Mouse (Mus musculus) ES-E14 (cell line): ENCODE measurements at regions not wholly inside any gene's neighbourhood (a gene's known extent, or its start where the extent isn't known, plus 50 kb on each side); places are given as distances from the start of the nearest gene placed in this dataset.

Experiments used
- DNase-seq: peaks from one replicate; pipeline ENCODE4 v3.0.0-alpha.2; 2013; ENCODE audit warnings: low read depth, low spot score
- H3K27ac ChIP-seq: 2 replicates; pipeline ENCODE4 v1.5.1; 2012; ENCODE audit warnings: low read depth, mild to moderate bottlenecking, low read length, moderate library complexity, mixed read lengths; ENCODE audit not compliant: poor library complexity, insufficient read depth, severe bottlenecking
- H3K36me3 ChIP-seq: 2 replicates; pipeline ENCODE4 v1.6.1; 2012; ENCODE audit warnings: mild to moderate bottlenecking, low read length, moderate library complexity, mixed read lengths; ENCODE audit not compliant: control insufficient read depth, poor library complexity, insufficient read depth, severe bottlenecking
- H3K4me1 ChIP-seq, 2 experiments: fragments of 150-350 bp in 1 of 2; sonication (generic) in 1 of 2; 2 replicates each; pipeline ENCODE4 v1.6.1; 2012; ENCODE audit warnings: low read length in 2 of 2, mild to moderate bottlenecking in 1 of 2, mixed read lengths in 1 of 2; ENCODE audit not compliant: control insufficient read depth in 2 of 2, insufficient read depth in 2 of 2, poor library complexity in 1 of 2
- H3K4me3 ChIP-seq, 2 experiments: fragments of 150-350 bp in 1 of 2; sonication (generic) in 1 of 2; 2 replicates each; pipeline ENCODE4 v1.5.1; 2012; ENCODE audit warnings: low read length in 2 of 2, low read depth in 1 of 2, mild to moderate bottlenecking in 1 of 2, mixed read lengths in 1 of 2; ENCODE audit not compliant: insufficient read depth in 1 of 2, poor library complexity in 1 of 2, severe bottlenecking in 1 of 2
- H3K9ac ChIP-seq: 2 replicates; pipeline ENCODE4 v1.6.1; 2012; ENCODE audit warnings: low read depth, mild to moderate bottlenecking, low read length, mixed read lengths; ENCODE audit not compliant: poor library complexity, insufficient read depth, severe bottlenecking
- H3K9me3 ChIP-seq: fragments of 150-350 bp; sonication (generic); 2 replicates; pipeline ENCODE4 v1.6.1; 2012; ENCODE audit warnings: low read depth, mild to moderate bottlenecking, low read length; ENCODE audit not compliant: control insufficient read depth, insufficient read depth
- CHD2 ChIP-seq: IDR thresholded peaks from 2 replicates; pipeline ENCODE4 v1.6.1; 2014; ENCODE audit warnings: mild to moderate bottlenecking, low read depth, low read length, inconsistent platforms
- HCFC1 ChIP-seq: IDR thresholded peaks from 2 replicates; pipeline ENCODE4 v1.6.1; 2012; ENCODE audit warnings: low read length, inconsistent platforms, borderline replicate concordance; ENCODE audit not compliant: insufficient read depth
- MAFK ChIP-seq: IDR thresholded peaks from 2 replicates; pipeline ENCODE4 v1.6.1; 2014; ENCODE audit warnings: mild to moderate bottlenecking, low read depth, low read length, inconsistent platforms; ENCODE audit not compliant: insufficient read depth
- ZC3H11A ChIP-seq: IDR thresholded peaks from 2 replicates; pipeline ENCODE4 v1.6.1; 2012; ENCODE audit warnings: low read depth, mild to moderate bottlenecking, inconsistent platforms, low read length, borderline replicate concordance
- ZNF384 ChIP-seq: IDR thresholded peaks from 2 replicates; pipeline ENCODE4 v1.6.1; 2012; ENCODE audit warnings: low read depth, low read length, inconsistent platforms
- in situ Hi-C, 2 experiments: fragments of 600-800 bp; cut with MboI; formaldehyde crosslinking; loops; one replicate each; pipeline ENCODE4 v1.15.1; 2025; ENCODE audit warnings: low sequenced_read_pairs in 2 of 2, inconsistent platforms in 1 of 2; ENCODE audit not compliant: unreplicated experiment in 2 of 2

DNA sequence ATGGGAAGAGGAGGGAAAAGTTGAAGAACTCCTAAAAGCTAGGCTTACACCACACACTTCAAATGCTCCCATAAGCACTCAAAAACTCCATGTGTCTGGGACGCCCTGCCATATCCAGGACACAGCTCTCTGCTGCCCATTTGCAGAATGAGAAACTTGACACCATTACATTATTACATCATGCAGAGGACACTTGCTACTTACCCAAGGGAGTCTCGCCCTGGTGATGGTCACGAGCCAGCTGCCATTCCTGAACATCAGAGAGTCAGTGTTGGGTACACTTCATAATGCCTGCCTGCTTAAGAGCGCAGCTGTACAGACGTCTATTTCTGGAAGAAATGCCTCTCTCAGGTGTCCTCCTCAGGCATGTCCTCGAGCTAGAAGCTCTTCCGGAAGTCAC is 135.3 kb downstream of the Rpl36a-ps1 start:
- TF ChIP-seq ZNF384 (no peak), ZC3H11A (no peak), MAFK (no peak), HCFC1 (no peak), CHD2 (no peak)
- Histone ChIP-seq H3K9me3 (no peaks in the 10 kb centered on the region), H3K36me3 (no peaks in the 10 kb centered on the region), H3K9ac (no peak overlapping the region), H3K27ac (no peak overlapping the region), H3K4me3 (no peak overlapping the region), H3K4me1 (no peaks in the 10 kb centered on the region)
- in situ Hi-C loops = no loop called here
- DNase-seq = no peak

DNA sequence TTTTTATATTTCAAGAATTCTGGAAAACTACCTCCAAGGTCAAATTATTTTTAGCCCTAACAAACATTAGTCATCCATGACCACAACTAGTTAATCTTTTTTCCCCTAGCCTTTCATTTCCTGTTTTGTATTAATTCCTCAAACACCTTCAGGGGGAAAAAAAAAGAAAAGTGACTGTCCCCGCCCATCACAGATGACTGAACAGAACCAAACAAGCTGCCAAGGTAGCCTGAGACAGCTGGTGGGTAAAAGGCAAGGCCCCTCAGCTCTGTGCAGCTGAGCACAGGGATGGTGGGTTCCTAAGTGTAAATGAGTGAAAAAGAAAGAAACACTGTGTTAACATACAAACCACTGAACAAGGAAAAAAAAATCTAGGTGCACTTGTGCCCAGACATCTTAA is 145.6 kb downstream of the Rpl36a-ps1 start:
- Histone ChIP-seq H3K4me3 (no peak overlapping the region), H3K4me1 (no peaks in the 10 kb centered on the region), H3K9me3 (no peaks in the 10 kb centered on the region), H3K27ac (no peak overlapping the region), H3K9ac (no peak overlapping the region), H3K36me3 (no peaks in the 10 kb centered on the region)
- in situ Hi-C loops = no loop called here
- TF ChIP-seq CHD2 (no peak), MAFK (no peak), ZNF384 (no peak), ZC3H11A (no peak), HCFC1 (no peak)
- no peak for DNase-seq

DNA sequence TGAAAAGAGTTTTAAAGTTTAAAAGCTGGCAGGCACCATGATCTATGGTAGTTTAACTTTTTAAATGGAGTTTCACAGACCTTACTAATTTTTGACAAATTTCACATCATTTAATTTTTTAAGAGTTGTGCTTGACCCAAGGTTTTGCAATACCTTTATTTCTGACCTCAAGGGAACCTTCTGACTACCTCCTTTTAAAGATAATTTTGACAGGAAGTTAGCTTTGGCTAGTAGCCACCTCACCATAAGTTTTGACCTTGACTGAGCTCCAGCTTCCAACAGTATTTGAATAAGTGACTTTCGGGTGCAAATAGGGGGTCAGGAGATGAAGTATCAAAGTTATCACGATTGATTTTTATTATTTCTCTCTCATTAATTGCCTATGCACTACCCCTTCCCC is 149.9 kb downstream of the Rpl36a-ps1 start:
- Histone ChIP-seq H3K4me3 (no peak overlapping the region), H3K9me3 (no peaks in the 10 kb centered on the region), H3K4me1 (no peaks in the 10 kb centered on the region), H3K36me3 (no peaks in the 10 kb centered on the region), H3K9ac (no peak overlapping the region), H3K27ac (no peak overlapping the region)
- no peak for DNase-seq
- in situ Hi-C loops = no loop called here
- TF ChIP-seq MAFK (no peak), ZC3H11A (no peak), ZNF384 (no peak), CHD2 (no peak), HCFC1 (no peak)

DNA sequence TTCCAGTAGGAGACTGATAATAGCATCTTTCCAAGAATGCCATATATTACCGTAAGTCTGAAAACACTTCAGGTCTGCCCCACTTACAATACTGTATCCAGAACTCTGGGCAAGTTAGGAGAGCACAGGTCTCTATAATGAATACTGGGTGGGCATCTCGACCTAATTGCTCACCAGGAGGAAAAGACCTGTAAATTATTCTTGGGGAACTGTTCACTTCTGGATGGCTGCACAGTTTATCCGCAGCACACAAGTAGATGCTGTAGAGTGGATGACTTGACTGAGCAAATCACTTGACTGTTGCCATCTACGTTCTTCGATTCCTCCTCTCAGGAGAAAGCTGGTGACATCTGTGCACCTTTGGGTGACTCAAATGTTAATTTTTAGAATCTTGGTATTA is 159.8 kb downstream of the Rpl36a-ps1 start:
- H3K36me3 ChIP-seq = no peaks in the 10 kb centered on the region
- no peaks in the 10 kb centered on the region for H3K9me3 ChIP-seq
- no peak overlapping the region for H3K4me3 ChIP-seq
- no peak overlapping the region for H3K27ac ChIP-seq
- no peaks in the 10 kb centered on the region for H3K4me1 ChIP-seq
- in situ Hi-C loops = no loop called here
- TF ChIP-seq CHD2 = no peak
- TF ChIP-seq ZNF384 = no peak
- TF ChIP-seq HCFC1 = no peak
- TF ChIP-seq ZC3H11A = no peak
- TF ChIP-seq MAFK = no peak
- DNase-seq = no peak
- no peak overlapping the region for H3K9ac ChIP-seq
